Mouse (Mus musculus) spleen, adult 2 months (tissue): Measurements from ENCODE around the gene Msmo1.

Experiments
- CTCF ChIP-seq: fragments of 200-500 bp; IDR thresholded peaks from 2 replicates; pipeline ENCODE4 v1.5.1; 2011; ENCODE audit warnings: mild to moderate bottlenecking, inconsistent platforms; ENCODE audit not compliant: insufficient read depth, insufficient read length, insufficient replicate concordance; ENCODE audit errors: extremely low read depth
- POLR2A ChIP-seq: fragments of 200-500 bp; IDR thresholded peaks from 2 replicates; pipeline ENCODE4 v1.6.1; 2011; ENCODE audit warnings: low read depth, low read length, inconsistent platforms

GRCm38 (mm10) chr8:64735161-64735560, 1.6 kb upstream of the Msmo1 start:
- TF ChIP-seq CTCF (no peak), POLR2A (no peak)
